ENCODE assay signal across 7 mouse cellular contexts in genomic region chr5:130858148-130858547, GRCm38 (mm10).
A peak's percentile ranks its signal among the peaks of the same experiment; 100 is the strongest.
DNase-seq lines count a peak whose midpoint lies in the region; ATAC-seq and TF ChIP-seq lines count a peak whose summit lies in the region.

No protein-coding gene starts in this region.

- no peak overlapping the region for H3K4me3 ChIP-seq in liver, embryonic 12.5 days
- H3K4me3 ChIP-seq in liver, adult 2 months (ENCODE audit: insufficient read depth, low read depth, low read length): peak overlapping the region; percentile 47; the same call in 1 of the 2 replicates

- no peaks in the 10 kb centered on the region for H3K4me1 ChIP-seq in liver, embryonic 12.5 days
- peaks cover 10% of the 10 kb centered on the region for H3K4me1 ChIP-seq in liver, adult 2 months (ENCODE audit: control insufficient read depth, insufficient read depth, low read length)

- no peak for ATAC-seq in liver, embryonic 12.5 days
- peak; percentile 44 to 67; a peak in 3 of 4 replicates for ATAC-seq in hematopoietic stem cell, adult 5-6 weeks (replicated peaks in 1 of 2; ENCODE audit: insufficient read depth in 1 of 2, low FRiP score in 2 of 2, low TSS enrichment in 1 of 2, low read depth in 1 of 2, poor library complexity in 2 of 2, severe bottlenecking in 2 of 2)

- DNase-seq in liver: peak; percentile 28
- peak; percentile 72 for DNase-seq in NIH3T3 (ENCODE audit: low read depth)
- peak; percentile 21 for DNase-seq in c-Kit-positive CD71-positive TER-119-positive erythroid progenitor cells, embryonic 14.5 days (ENCODE audit: low spot score)
- peak; percentile 66 for DNase-seq in liver, adult 2 months (ENCODE audit: extremely low read depth, low read depth, low spot score)
- peak; percentile 48 for DNase-seq in retina, postnatal 7 days (ENCODE audit: low read depth, low spot score)

- no peak overlapping the region for H3K27ac ChIP-seq in liver, embryonic 12.5 days
- H3K27ac ChIP-seq in liver, adult 2 months (replicated peaks; ENCODE audit: insufficient read depth, low read depth, low read length): peak overlapping the region; percentile 98

- TF ChIP-seq POLR2A in liver, adult 2 months (IDR thresholded peaks at IDR 0.05; ENCODE audit: extremely low read depth, insufficient read depth, low read length): no peak

- no peak overlapping the region for H3K9ac ChIP-seq in liver, embryonic 12.5 days
- H3K9ac ChIP-seq in liver, adult 2 months (ENCODE audit: low read depth, low read length): peak overlapping the region; percentile 70

- H3K9me3 ChIP-seq in liver, embryonic 12.5 days (replicated peaks): no peaks in the 10 kb centered on the region

- H3K79me2 ChIP-seq in liver, adult 2 months (ENCODE audit: control insufficient read depth, insufficient read depth, low read length): no peaks in the 10 kb centered on the region

- H3K4me2 ChIP-seq in liver, embryonic 12.5 days: no peak overlapping the region

- WGBS in liver, embryonic 12.5 days (ENCODE audit: insufficient replicate concordance): 17% methylated on average over 8 of the region's 8 CpGs
- WGBS in liver, adult 2 months: 30% methylated on average over 8 of the region's 8 CpGs

- H3K27me3 ChIP-seq in liver, embryonic 12.5 days (replicated peaks): no peaks in the 10 kb centered on the region
- no peaks in the 10 kb centered on the region for H3K27me3 ChIP-seq in liver, adult 2 months (ENCODE audit: control insufficient read depth, insufficient read depth, low read length)

- peak; percentile 70 for TF ChIP-seq CTCF in liver, adult 2 months (IDR thresholded peaks at IDR 0.05; ENCODE audit: low read depth, low read length)

- H3K36me3 ChIP-seq in liver, embryonic 12.5 days: no peaks in the 10 kb centered on the region
- H3K36me3 ChIP-seq in liver, adult 2 months (ENCODE audit: control insufficient read depth, insufficient read depth, low read length): no peaks in the 10 kb centered on the region

Comparison
In these comparisons a context has a peak if more than half of its experiments do, and no peak if none do; other contexts are left out.
1. DNase-seq: peak in every context shown above with its lines; median percentile 72 in NIH3T3; 66 in liver, adult 2 months; 48 in retina, postnatal 7 days; 28 in liver; 21 in c-Kit-positive CD71-positive TER-119-positive erythroid progenitor cells, embryonic 14.5 days.